Mouse (Mus musculus): ENCODE data around the gene Hmgcr. TPM values are rescaled to one million over a fixed set of nuclear protein-coding genes. Genes with fewer than 3 reads are reported as not detected.

Gene Hmgcr
- polyA plus RNA-seq, 1 experiment from 2014 or later, result 185 TPM

Other genes starting within 250 kb of the Hmgcr start
- gene Ankdd1b, start 199.7 kb downstream of the Hmgcr start, polyA plus RNA-seq (2016; fragmentation: Nextera tagmentation; extraction: Ambion mirVana), result 0.21 TPM in 1 of 2 replicates, not detected in the other
- gene Gm17622, start 180.2 kb downstream of the Hmgcr start, polyA plus RNA-seq (2016; fragmentation: Nextera tagmentation; extraction: Ambion mirVana), result not detected in 2 replicates
- gene Polk, start 128.4 kb downstream of the Hmgcr start, polyA plus RNA-seq (2016; fragmentation: Nextera tagmentation; extraction: Ambion mirVana), result 7.4 and 8.8 TPM in 2 replicates
- gene Col4a3bp, start 128.3 kb downstream of the Hmgcr start, polyA plus RNA-seq (2016; fragmentation: Nextera tagmentation; extraction: Ambion mirVana), result 10.1 and 10.6 TPM in 2 replicates
- gene Ankrd31, start 77.3 kb upstream of the Hmgcr start, polyA plus RNA-seq (2016; fragmentation: Nextera tagmentation; extraction: Ambion mirVana), result not detected in 2 replicates